Mouse (Mus musculus): ENCODE measurements around the gene Grin2d. TPM values are rescaled to one million over a fixed set of nuclear protein-coding genes. Genes with fewer than 3 reads are reported as not detected.
"Not testable (repeated sequence)": the region's sequence is repeated elsewhere in the genome, so short reads cannot be mapped to it uniquely, and the experiment has no call there.

Gene Grin2d
- polyA plus RNA-seq (2012; rRNA removed): 2.5 and 3.5 TPM in 2 replicates

DNA sequence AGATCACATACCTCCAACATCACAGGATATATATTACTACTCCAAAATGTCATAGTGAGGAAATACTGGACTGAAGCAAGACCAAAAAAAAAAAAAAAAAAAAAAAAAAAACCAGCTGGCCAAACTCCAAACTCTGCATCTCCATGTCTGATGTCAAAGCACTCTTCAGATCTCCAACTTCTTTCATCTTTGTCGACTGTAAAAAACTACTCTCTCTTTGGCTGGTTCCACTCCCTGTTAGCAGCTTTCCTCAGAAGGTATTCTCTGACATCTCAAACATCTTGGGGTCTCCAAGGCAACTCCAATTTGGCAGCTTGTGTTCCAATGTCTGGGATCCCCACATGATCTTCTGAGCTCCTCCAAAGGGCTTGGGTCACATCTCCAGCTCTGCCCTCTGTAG, at the start of gene Grin2d:
Gene Grin2d (minus strand): TSS at position 101 of the 400 bp plus-strand sequence.
- WGBS: 74% methylated on average over 1 of the region's 1 CpGs

GRCm38 (mm10) chr7:45924429-45924816, 46.2 kb upstream of the Grin2d start:
- H3K4me1 ChIP-seq (ENCODE audit: control insufficient read depth, insufficient read depth, low read length): peaks cover 10% of the 10 kb centered on the region
- no peak for DNase-seq
- H3K4me3 ChIP-seq (replicated peaks; ENCODE audit: extremely low read depth, low read depth, low read length): peak overlapping the region; percentile 60
- TF ChIP-seq POLR2A (IDR thresholded peaks at IDR 0.05; ENCODE audit: borderline replicate concordance, extremely low read depth, low read depth, low read length) (no peak), CTCF (IDR thresholded peaks at IDR 0.05; ENCODE audit: insufficient read depth, low read length) (no peak)
- WGBS: 23% methylated on average over 14 of the region's 14 CpGs

More for the DNA sequence above, at the start of gene Grin2d:
- not testable (repeated sequence) for DNase-seq; H3K4me3 ChIP-seq (replicated peaks; ENCODE audit: extremely low read depth, low read depth, low read length)
- H3K4me1 ChIP-seq (ENCODE audit: control insufficient read depth, insufficient read depth, low read length): peaks cover 10% of the 10 kb centered on the region; the same call in 1 of the 2 replicates

- TF ChIP-seq POLR2A (IDR thresholded peaks at IDR 0.05; ENCODE audit: borderline replicate concordance, extremely low read depth, low read depth, low read length) (peak; percentile 81; the same call in 1 of the 2 replicates), CTCF (IDR thresholded peaks at IDR 0.05; ENCODE audit: insufficient read depth, low read length) (no peak)
- WGBS: 9% methylated on average over 24 of the region's 24 CpGs
Observed at GRCm38 (mm10) chr7:45923762-45924428, 45.7 kb upstream of the Grin2d start, which contains the start of gene Ccdc114. Gene Ccdc114, plus strand, starts transcription at chr7:45924072.

DNA sequence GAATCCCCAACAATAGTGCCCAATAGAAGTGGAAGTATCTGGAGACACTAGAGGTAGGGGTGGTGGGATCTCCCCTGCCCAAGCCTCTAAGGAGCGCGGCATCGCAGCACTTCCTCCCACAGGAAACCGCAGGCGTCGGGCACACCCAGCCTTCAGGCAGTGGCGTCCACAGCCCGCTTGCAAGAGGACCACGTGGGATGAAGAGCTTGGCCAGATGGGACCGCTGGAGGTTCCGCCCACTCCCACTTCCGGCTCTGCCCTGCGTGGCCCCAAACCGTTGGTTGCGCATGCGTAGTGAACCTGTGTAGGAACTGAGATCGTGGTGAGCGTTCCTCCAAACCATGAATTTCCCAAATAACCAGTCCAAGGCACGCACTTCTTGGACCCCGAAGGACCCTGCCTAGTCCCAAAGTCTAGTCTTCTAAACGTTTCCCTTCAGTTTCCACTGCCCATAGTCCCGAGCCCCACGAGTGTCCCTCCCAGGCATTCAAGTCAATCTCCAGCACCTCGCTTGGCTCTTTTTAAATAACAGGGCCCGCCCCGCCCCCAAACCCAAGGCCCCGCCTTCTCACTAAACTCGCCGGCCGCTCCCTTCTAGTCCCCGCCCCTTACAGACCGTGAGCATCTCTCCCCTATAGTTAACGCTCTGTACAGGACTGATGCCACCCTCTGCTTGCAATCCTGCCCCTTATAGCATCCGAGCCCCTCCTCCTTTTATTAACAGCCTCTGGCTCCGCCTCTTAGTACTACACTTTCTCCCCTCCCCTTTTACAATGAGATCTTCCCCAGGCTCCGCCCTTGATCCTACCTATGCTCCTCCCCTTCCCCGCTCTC, 45.0 kb upstream of the Grin2d start:
- TF ChIP-seq CTCF (IDR thresholded peaks at IDR 0.05; ENCODE audit: insufficient read depth, low read length): no peak
- peak; percentile 83; the same call in 1 of the 2 replicates for TF ChIP-seq POLR2A (IDR thresholded peaks at IDR 0.05; ENCODE audit: borderline replicate concordance, extremely low read depth, low read depth, low read length)
- under 1% methylated on average over 37 of the region's 37 CpGs for WGBS
- peaks cover 10% of the 10 kb centered on the region for H3K4me1 ChIP-seq (ENCODE audit: control insufficient read depth, insufficient read depth, low read length)
- peak; percentile 91 for DNase-seq
- H3K4me3 ChIP-seq (replicated peaks; ENCODE audit: extremely low read depth, low read depth, low read length): peak overlapping the region; percentile 85

More at GRCm38 (mm10) chr7:45923762-45924428, 45.7 kb upstream of the Grin2d start, which contains the start of gene Ccdc114:
- H3K4me1 ChIP-seq (ENCODE audit: control insufficient read depth, insufficient read depth, low read length): peaks cover 10% of the 10 kb centered on the region
- DNase-seq: peak; percentile 68
- H3K4me3 ChIP-seq (replicated peaks; ENCODE audit: extremely low read depth, low read depth, low read length): peak within 1 kb of the TSS; percentile 85

DNA sequence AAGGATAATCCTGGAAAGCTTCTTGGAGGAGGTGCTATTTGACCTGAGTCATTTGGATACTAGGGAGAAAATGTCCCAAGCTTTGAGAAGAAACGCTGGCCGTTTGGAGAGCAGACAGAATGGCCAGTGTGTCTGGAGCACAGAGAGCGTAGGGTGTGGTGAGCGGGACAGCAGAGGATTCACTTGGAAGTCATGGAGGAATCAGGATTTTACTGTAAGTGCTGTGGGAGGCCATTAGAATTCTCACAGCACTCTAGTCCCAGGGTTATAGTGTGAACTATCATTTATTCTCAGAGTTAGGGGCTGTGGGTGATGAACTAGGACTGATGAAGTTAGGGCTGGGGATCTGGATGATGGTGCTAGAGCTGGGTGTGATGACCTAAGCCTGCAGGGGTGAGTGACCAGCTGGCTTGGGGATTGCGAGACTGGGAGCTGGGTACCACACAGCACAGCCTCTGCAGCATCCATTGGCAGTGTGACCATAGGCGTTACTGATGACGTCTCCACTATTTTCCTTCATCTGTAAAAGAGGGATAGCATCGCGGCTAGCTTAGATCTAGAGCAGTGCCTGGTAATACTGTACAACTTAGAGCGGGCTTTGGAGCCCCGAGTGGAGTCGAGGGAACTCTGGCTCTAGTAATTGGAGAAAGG, 43.9 kb upstream of the Grin2d start:
- Histone ChIP-seq H3K4me1 (ENCODE audit: control insufficient read depth, insufficient read depth, low read length) (peaks cover 14% of the 10 kb centered on the region), H3K4me3 (replicated peaks; ENCODE audit: extremely low read depth, low read depth, low read length) (no peak overlapping the region)
- TF ChIP-seq CTCF (IDR thresholded peaks at IDR 0.05; ENCODE audit: insufficient read depth, low read length): no peak
- TF ChIP-seq POLR2A (IDR thresholded peaks at IDR 0.05; ENCODE audit: borderline replicate concordance, extremely low read depth, low read depth, low read length): no peak
- DNase-seq: no peak
- WGBS: 66% methylated on average over 12 of the region's 12 CpGs

DNA sequence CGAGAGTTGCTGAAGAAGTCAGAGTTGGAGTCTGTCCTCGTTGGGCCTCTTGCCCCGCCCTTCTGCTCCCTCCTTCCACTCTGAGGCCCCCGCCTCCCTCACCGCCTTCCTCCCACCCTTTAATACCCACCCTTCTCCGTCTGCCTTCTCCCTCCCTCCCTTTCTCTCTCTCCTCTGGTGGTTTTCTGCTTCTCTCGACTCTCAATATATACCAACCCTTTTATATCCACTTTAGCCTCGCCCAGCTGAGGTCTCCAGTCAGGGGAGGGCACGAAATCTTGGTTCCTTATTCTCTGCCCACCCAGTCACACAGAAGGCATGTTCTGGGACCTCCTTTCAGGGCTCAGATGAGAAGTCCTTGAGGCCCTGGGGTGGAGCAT, 43.1 kb upstream of the Grin2d start, which contains the start of gene Emp3:
Gene Emp3 (minus strand): TSS at position 163 of the 380 bp plus-strand sequence.
- no peak for DNase-seq
- 23% methylated on average over 9 of the region's 9 CpGs for WGBS
- Histone ChIP-seq H3K4me1 (ENCODE audit: control insufficient read depth, insufficient read depth, low read length) (peaks cover 17% of the 10 kb centered on the region), H3K4me3 (replicated peaks; ENCODE audit: extremely low read depth, low read depth, low read length) (peak within 1 kb of the TSS; percentile 77)
- TF ChIP-seq CTCF (IDR thresholded peaks at IDR 0.05; ENCODE audit: insufficient read depth, low read length): no peak
- peak; percentile 52; the same call in 1 of the 2 replicates for TF ChIP-seq POLR2A (IDR thresholded peaks at IDR 0.05; ENCODE audit: borderline replicate concordance, extremely low read depth, low read depth, low read length)

GRCm38 (mm10) chr7:45920583-45921241, 42.5 kb upstream of the Grin2d start:
- peak overlapping the region; percentile 77 for H3K4me3 ChIP-seq (replicated peaks; ENCODE audit: extremely low read depth, low read depth, low read length)
- TF ChIP-seq POLR2A (IDR thresholded peaks at IDR 0.05; ENCODE audit: borderline replicate concordance, extremely low read depth, low read depth, low read length) (no peak), CTCF (IDR thresholded peaks at IDR 0.05; ENCODE audit: insufficient read depth, low read length) (no peak)
- 18% methylated on average over 9 of the region's 9 CpGs for WGBS
- H3K4me1 ChIP-seq (ENCODE audit: control insufficient read depth, insufficient read depth, low read length): peaks cover 21% of the 10 kb centered on the region
- DNase-seq: no peak

DNA sequence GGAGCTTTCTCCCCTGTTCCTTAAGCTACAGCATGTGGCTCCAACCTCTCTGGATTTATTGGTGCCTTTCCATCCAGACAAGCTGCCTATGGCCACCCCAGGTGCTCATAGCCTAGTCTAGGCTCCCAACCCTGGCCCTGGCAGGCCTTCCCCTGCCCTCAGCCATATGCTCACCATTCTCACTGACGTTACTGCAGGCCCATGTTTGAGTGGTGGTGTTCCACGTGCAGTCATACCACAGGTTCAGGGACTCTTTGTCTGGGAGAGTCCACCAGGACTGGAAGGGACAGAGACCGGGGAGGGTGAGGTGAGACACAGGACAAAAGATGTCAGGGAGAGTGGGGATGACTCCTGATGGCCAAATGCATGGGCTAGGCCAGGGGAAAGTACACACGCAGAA, 41.6 kb upstream of the Grin2d start:
- no peak for DNase-seq
- H3K4me3 ChIP-seq (replicated peaks; ENCODE audit: extremely low read depth, low read depth, low read length): peak overlapping the region; percentile 77
- TF ChIP-seq CTCF (IDR thresholded peaks at IDR 0.05; ENCODE audit: insufficient read depth, low read length) (no peak), POLR2A (IDR thresholded peaks at IDR 0.05; ENCODE audit: borderline replicate concordance, extremely low read depth, low read depth, low read length) (no peak)
- H3K4me1 ChIP-seq (ENCODE audit: control insufficient read depth, insufficient read depth, low read length): peaks cover 21% of the 10 kb centered on the region
- 45% methylated on average over 4 of the region's 4 CpGs for WGBS
